Mouse (Mus musculus) adrenal gland, postnatal 0 days (tissue): ENCODE results near the gene Brwd3. TPM values are rescaled to one million over a fixed set of nuclear protein-coding genes. Genes with fewer than 3 reads are reported as not detected.

Source experiments
- polyA plus RNA-seq: library from polyadenylated mRNA; unstranded; fragments of >200 nt; fragmentation: Nextera tagmentation; extraction: Ambion mirVana; gene quantifications from 2 replicates; pipeline ENCODE4 v1.2.1, GENCODE M21; 2015

Gene Brwd3
- 1.2 and 1.6 TPM in 2 replicates for polyA plus RNA-seq

GRCm38 (mm10) chrX:108834090-108834774 lies at the start of gene Brwd3:
Brwd3 (minus strand) TSS chrX:108834372.

Other genes starting within 250 kb of the Brwd3 start
- 0.61 TPM in 1 of 2 replicates, not detected in the other for gene Gm379, start 169.5 kb downstream of the Brwd3 start, polyA plus RNA-seq
- 20.5 and 23.3 TPM in 2 replicates for gene Hmgn5, start 179.0 kb upstream of the Brwd3 start, polyA plus RNA-seq